8 mouse cellular contexts compared by ENCODE assay signal in genomic region chr2:146611886-146612521, GRCm38 (mm10).
DNase-seq lines count a peak whose midpoint lies in the region; ATAC-seq lines count a peak whose summit lies in the region.

No protein-coding gene starts in this region.

- no peak overlapping the region for H3K4me2 ChIP-seq in hindbrain, embryonic 15.5 days

- no peaks in the 10 kb centered on the region for H3K36me3 ChIP-seq in hindbrain, embryonic 15.5 days

- no peak overlapping the region for H3K4me3 ChIP-seq in hindbrain, embryonic 15.5 days

- WGBS in hindbrain, embryonic 15.5 days, result 39% methylated on average over 6 of the region's 6 CpGs

- H3K9me3 ChIP-seq in hindbrain, embryonic 15.5 days, result no peaks in the 10 kb centered on the region

- no peaks in the 10 kb centered on the region for H3K27me3 ChIP-seq in hindbrain, embryonic 15.5 days

- H3K9ac ChIP-seq in hindbrain, embryonic 15.5 days, result no peak overlapping the region

- ATAC-seq in hindbrain, embryonic 15.5 days (ENCODE audit: low FRiP score, low read depth), result peak; percentile 40; the same call in 1 of the 2 replicates
- peak; percentile 78 for ATAC-seq in megakaryocyte-erythroid progenitor cell, adult 5-6 weeks (replicated peaks; ENCODE audit: low FRiP score, low TSS enrichment, poor library complexity, severe bottlenecking)

- peaks cover 5% of the 10 kb centered on the region for H3K4me1 ChIP-seq in hindbrain, embryonic 15.5 days (replicated peaks)

- peak; percentile 16 for DNase-seq in T-cell, adult 2 months (ENCODE audit: low spot score)
- peak; percentile 21 for DNase-seq in cerebellum, adult 9-11 months
- DNase-seq in frontal cortex, postnatal 14 days (ENCODE audit: low spot score in 2 of 2), result peak; percentile 17 to 55
- peak; percentile 42 to 58 for DNase-seq in layer of hippocampus, postnatal 36 days
- DNase-seq in right cerebral cortex, postnatal 14 days, result peak; percentile 71
- DNase-seq in yolk sac, embryonic 10.5 days (ENCODE audit: low spot score), result peak; percentile 57

- no peak overlapping the region for H3K27ac ChIP-seq in hindbrain, embryonic 15.5 days (replicated peaks)

Comparison
In these comparisons a context has a peak if more than half of its experiments do, and no peak if none do; other contexts are left out.
1. DNase-seq: peak in every context shown above with its lines; median percentile 71 in right cerebral cortex, postnatal 14 days; 57 in yolk sac, embryonic 10.5 days; 50 in layer of hippocampus, postnatal 36 days; 36 in frontal cortex, postnatal 14 days; 21 in cerebellum, adult 9-11 months; 16 in T-cell, adult 2 months.